Mouse (Mus musculus) erythroblast, embryonic 14.5 days (primary cell): ENCODE results near the gene Dnajb4.

ENCODE experiments used
- GATA1 ChIP-seq: IDR thresholded peaks from 2 replicates; pipeline ENCODE4 v1.6.1; 2012; ENCODE audit warnings: low read length, inconsistent platforms, mixed read lengths
- TAL1 ChIP-seq: IDR thresholded peaks from 3 replicates; pipeline ENCODE4 v1.6.1; 2012; ENCODE audit warnings: low read length, inconsistent platforms, mixed read lengths

GRCm38 (mm10) chr3:152199125-152199524 is 11.0 kb downstream of the Dnajb4 start:
- no peak for TF ChIP-seq GATA1
- no peak for TF ChIP-seq TAL1
